Mouse (Mus musculus) heart, embryonic 10.5 days (tissue): ENCODE data around the gene Gm11549. TPM values are rescaled to one million over a fixed set of nuclear protein-coding genes. Genes with fewer than 3 reads are reported as not detected.
A peak's percentile ranks its signal among the peaks of the same experiment; 100 is the strongest.

Source experiments
- DNase-seq: peaks from one replicate; pipeline ENCODE4 v3.0.0-alpha.2; 2017; ENCODE audit warnings: low spot score
- H3K27ac ChIP-seq: fragments of 300-500 bp; sonication (generic); 2 replicates; pipeline ENCODE4 v1.5.1; 2016; ENCODE audit warnings: mild to moderate bottlenecking
- H3K27me3 ChIP-seq: fragments of 300-500 bp; sonication (generic); 2 replicates; pipeline ENCODE4 v1.6.1; 2016; ENCODE audit warnings: mild to moderate bottlenecking; ENCODE audit not compliant: poor library complexity, insufficient read depth, severe bottlenecking
- H3K36me3 ChIP-seq: fragments of 300-500 bp; sonication (generic); 2 replicates; pipeline ENCODE4 v1.6.1; 2016; ENCODE audit warnings: mild to moderate bottlenecking, moderate library complexity
- H3K4me1 ChIP-seq: fragments of 300-500 bp; sonication (generic); 2 replicates; pipeline ENCODE4 v1.6.1; 2016; ENCODE audit warnings: mild to moderate bottlenecking
- H3K4me3 ChIP-seq: fragments of 300-500 bp; sonication (generic); 2 replicates; pipeline ENCODE4 v1.5.1; 2016; ENCODE audit warnings: mild to moderate bottlenecking, moderate library complexity
- H3K9me3 ChIP-seq: fragments of 300-500 bp; sonication (generic); 2 replicates; pipeline ENCODE4 v1.6.1; 2016; ENCODE audit warnings: mild to moderate bottlenecking, moderate library complexity
- WGBS: fragments of 180-500 bp; shearing (Covaris S2); methylation state at CpG from one replicate; pipeline ENCODE4 v1.1.7; 2016; 5-methylcytosine and 5-hydroxymethylcytosine counted together
- polyA plus RNA-seq: library from polyadenylated mRNA; unstranded; fragments of >200 nt; fragmentation: Nextera tagmentation; extraction: Ambion mirVana; gene quantifications from 2 replicates; pipeline ENCODE4 v1.2.1, GENCODE M21; 2016

The Gm11549 gene
- polyA plus RNA-seq, 1 experiment from 2014 or later, result not detected

DNA sequence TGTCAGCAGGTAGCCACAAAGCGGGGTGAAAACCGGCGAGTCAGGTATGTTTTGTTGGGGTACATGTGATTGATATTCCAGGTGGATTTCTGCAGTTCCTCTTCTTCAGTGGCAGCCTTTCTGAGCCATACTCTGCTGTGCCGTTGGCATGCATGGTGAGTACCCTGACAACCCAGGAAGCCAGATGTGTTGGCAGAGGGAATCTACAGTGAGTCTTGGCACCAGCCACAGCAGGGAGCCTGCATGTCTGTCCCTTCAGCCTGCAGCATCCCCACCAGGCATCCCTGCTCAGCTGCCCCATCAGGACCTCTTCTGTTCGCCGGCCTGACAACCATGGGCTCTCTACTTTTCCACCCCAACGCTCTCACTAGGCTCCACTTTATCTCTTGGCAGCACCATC lies 20.1 kb downstream of the Gm11549 start:
- 69% methylated on average over 7 of the region's 7 CpGs for WGBS
- peak; percentile 64 for DNase-seq
- Histone ChIP-seq H3K4me3 (no peak overlapping the region), H3K27ac (no peak overlapping the region), H3K9me3 (no peaks in the 10 kb centered on the region), H3K36me3 (no peaks in the 10 kb centered on the region), H3K27me3 (no peaks in the 10 kb centered on the region), H3K4me1 (no peaks in the 10 kb centered on the region)

DNA sequence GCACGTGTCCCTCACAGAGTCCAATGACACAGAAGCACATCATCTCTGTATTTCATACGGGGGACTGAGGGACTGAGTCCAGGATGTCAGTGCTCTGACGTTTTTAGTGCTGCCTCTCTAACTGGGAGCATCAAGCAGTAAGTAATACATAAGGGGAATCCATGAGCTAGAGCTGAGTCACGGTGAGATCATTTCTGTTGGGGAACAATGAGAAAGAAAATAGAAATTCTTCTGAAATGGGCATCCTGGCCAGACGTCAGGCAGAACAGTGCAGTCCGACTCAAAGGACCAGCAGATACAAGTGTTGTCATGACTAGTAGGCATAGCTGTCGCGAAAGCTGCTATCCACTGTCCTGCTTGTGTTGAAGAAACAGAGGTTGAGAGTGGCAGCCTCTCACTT lies 20.6 kb downstream of the Gm11549 start:
- H3K36me3 ChIP-seq, result no peaks in the 10 kb centered on the region
- no peaks in the 10 kb centered on the region for H3K4me1 ChIP-seq
- peak; percentile 52 for DNase-seq
- no peak overlapping the region for H3K4me3 ChIP-seq
- no peaks in the 10 kb centered on the region for H3K27me3 ChIP-seq
- H3K9me3 ChIP-seq, result no peaks in the 10 kb centered on the region
- no peak overlapping the region for H3K27ac ChIP-seq
- WGBS, result 84% methylated on average over 8 of the region's 8 CpGs

DNA sequence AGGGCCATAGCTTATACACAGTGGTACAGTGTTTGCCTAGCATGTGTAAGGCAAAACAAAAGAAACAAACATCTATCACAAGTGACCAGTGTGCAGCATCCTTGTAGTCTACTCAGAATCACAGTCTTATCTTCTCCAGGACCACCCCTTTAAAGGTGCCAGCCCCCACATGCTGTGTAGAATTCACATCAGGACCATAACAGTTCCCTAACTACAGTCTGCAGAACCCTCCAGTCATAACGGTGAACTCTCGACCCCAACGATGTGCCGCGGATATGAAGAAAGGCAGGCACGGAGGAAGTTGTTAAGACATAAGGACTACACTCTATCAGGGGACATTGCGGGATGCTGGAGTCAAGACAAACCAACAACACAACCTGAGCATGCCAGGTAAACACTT lies 22.2 kb downstream of the Gm11549 start:
- Histone ChIP-seq H3K27me3 (no peaks in the 10 kb centered on the region), H3K4me3 (no peak overlapping the region), H3K4me1 (no peaks in the 10 kb centered on the region), H3K36me3 (no peaks in the 10 kb centered on the region), H3K9me3 (no peaks in the 10 kb centered on the region), H3K27ac (no peak overlapping the region)
- DNase-seq, result no peak
- 94% methylated on average over 7 of the region's 7 CpGs for WGBS

DNA sequence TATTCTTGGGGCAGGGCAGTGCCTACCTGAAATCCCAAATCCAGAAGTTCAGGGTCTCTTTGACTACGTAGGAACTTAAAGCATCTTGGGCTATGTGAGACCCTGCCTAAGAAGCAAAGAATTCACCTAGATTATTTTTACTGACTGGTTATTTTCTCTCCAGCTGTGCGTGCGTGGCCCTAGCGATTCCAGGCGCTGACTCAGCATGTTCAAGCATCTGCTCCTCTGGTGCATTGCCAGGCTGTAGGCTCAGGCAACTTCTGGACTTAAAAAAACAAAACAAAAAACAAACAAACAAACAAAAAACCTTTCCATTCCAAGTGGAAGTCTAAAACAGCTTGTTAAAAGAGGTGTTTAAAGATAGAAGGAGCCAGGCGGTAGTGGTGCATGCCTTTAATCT lies 23.4 kb downstream of the Gm11549 start:
- no peak for DNase-seq
- 86% methylated on average over 6 of the region's 6 CpGs for WGBS
- H3K27ac ChIP-seq, result no peak overlapping the region
- H3K4me1 ChIP-seq, result no peaks in the 10 kb centered on the region
- no peak overlapping the region for H3K4me3 ChIP-seq
- H3K9me3 ChIP-seq, result no peaks in the 10 kb centered on the region
- H3K27me3 ChIP-seq, result no peaks in the 10 kb centered on the region
- no peaks in the 10 kb centered on the region for H3K36me3 ChIP-seq

DNA sequence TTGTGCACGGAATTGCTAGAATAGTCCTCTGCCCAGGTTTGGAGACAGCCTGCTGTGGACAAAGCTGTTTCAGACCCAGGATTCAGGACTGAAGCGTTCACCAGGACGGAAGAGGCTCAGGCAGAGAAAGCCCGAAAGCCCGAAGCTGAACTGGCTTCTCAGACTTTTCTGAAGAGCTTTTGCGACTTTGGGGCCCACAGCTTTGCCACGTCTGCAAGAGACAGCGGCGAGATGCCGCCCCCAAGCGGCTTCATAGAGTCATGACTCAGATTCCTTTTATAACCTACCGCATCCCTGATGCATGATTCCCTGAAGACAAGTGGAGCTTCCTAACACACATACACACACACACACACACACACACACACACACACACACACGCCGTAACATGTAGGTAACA lies 24.9 kb downstream of the Gm11549 start:
- peak; percentile 87 for DNase-seq
- Histone ChIP-seq H3K27ac (no peak overlapping the region; the same call in 1 of the 2 replicates), H3K4me3 (no peak overlapping the region), H3K4me1 (0 out of 2 replicates have a peak, but pooled peaks cover 4% of the 10 kb centered on the region), H3K27me3 (no peaks in the 10 kb centered on the region), H3K36me3 (no peaks in the 10 kb centered on the region), H3K9me3 (no peaks in the 10 kb centered on the region)
- WGBS, result 19% methylated on average over 14 of the region's 14 CpGs

DNA sequence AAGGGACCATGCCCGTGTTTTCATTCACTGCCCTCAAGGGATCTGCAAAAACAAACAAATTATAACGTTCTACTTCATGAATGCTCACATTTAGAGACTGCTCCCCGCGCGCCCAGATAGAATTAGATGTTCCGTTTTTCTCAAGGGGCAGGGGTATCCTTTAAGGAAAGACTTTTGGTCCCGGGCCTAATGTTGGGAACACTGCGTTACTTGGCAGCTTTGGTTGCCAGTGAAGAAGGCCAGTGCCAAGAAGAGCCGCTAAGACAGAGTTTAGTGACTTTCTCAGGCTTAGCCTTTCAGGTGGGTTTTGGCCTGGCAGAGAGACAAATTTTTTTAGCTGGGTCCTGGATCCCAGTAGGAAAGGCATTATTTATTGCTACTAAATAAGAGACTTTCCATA lies 25.3 kb downstream of the Gm11549 start:
- Histone ChIP-seq H3K4me3 (no peak overlapping the region), H3K36me3 (no peaks in the 10 kb centered on the region), H3K4me1 (peaks cover 8% of the 10 kb centered on the region), H3K27ac (no peak overlapping the region), H3K27me3 (no peaks in the 10 kb centered on the region), H3K9me3 (no peaks in the 10 kb centered on the region)
- WGBS, result 83% methylated on average over 9 of the region's 9 CpGs
- DNase-seq, result no peak

DNA sequence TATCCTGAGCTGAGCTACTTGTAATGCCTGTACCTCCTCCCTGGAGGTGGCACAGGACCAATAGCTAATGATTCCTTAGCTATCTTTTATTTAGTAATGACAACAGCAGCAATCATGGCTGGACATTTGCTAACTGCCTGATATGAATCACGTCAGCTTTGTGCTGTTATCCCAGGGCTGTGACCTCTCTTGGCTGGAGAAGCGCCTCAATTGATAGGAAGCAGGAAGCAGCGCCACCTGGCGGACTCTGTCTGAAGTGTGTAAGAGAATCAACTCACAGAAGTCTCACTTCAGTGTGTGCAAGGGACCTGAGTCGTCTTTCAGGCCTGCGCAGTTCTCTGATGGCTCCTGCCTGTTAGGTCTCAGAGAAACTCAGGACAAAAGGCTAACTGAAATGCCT lies 26.2 kb downstream of the Gm11549 start:
- DNase-seq, result peak; percentile 86
- H3K4me3 ChIP-seq, result no peak overlapping the region; the same call in 1 of the 2 replicates
- H3K9me3 ChIP-seq, result no peaks in the 10 kb centered on the region
- H3K27me3 ChIP-seq, result no peaks in the 10 kb centered on the region
- no peaks in the 10 kb centered on the region for H3K36me3 ChIP-seq
- WGBS, result 13% methylated on average over 6 of the region's 6 CpGs
- H3K4me1 ChIP-seq, result peaks cover 12% of the 10 kb centered on the region
- 0 out of 2 replicates have a peak overlapping the region, but pooled peaks have one; percentile 52 for H3K27ac ChIP-seq

DNA sequence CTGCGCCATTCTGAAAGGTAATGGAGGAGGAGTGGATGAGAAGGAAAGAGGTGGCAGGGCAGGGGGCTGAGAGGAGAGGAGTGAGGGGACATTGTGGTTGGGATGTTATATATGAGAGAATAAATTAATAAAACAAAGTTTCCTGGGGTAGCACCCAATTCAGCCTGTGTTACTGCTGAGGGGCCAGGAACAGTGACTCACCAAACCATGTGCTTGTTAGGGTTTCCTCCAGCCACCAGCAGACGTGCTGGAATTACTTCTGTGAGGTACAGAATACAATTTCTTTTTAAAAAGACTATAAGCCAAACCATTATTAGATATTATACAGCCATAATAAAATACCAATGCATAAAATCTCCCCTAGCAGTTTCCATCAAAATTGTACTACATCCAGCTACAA lies 27.0 kb downstream of the Gm11549 start:
- no peaks in the 10 kb centered on the region for H3K27me3 ChIP-seq

DNA sequence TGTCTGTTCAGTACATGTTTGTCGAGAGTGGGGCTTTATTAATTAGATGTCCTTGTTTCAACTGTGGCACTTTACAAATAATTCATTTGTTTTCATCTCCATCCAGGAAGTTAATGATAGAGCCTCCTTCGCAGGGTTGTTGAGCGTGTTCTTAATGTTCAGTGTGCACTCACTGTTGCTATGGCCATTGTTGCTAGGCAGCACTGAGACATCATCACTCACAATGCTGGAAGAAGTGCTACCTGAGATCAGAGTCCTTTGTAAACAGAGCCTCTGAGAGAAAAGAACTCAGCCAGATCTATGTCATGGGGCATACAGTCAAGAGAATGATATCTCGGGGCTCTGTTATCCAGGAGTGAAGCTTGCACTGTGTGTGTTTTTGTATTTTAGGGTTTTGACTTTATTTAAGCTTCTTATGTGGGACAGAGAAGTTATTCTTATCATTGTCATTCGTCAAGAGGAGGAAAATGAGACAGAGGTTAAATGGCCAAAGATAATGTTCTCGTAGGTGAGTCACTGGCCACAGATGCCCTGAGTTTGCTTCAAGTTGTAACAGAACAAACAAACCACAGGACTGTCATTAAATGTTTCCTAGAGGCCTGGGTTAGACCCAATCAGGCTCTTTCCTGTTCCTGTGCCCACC lies 27.9 kb downstream of the Gm11549 start:
- 63% methylated on average over 6 of the region's 6 CpGs for WGBS
- Histone ChIP-seq H3K4me3 (no peak overlapping the region), H3K36me3 (no peaks in the 10 kb centered on the region), H3K27me3 (no peaks in the 10 kb centered on the region), H3K9me3 (no peaks in the 10 kb centered on the region), H3K27ac (no peak overlapping the region), H3K4me1 (peaks cover 12% of the 10 kb centered on the region)
- no peak for DNase-seq

More for the DNA sequence above, 27.0 kb downstream of the Gm11549 start:
- Histone ChIP-seq H3K36me3 (no peaks in the 10 kb centered on the region), H3K9me3 (no peaks in the 10 kb centered on the region), H3K4me1 (peaks cover 12% of the 10 kb centered on the region), H3K27ac (no peak overlapping the region), H3K4me3 (no peak overlapping the region)
- 79% methylated on average over 2 of the region's 2 CpGs for WGBS
- no peak for DNase-seq

DNA sequence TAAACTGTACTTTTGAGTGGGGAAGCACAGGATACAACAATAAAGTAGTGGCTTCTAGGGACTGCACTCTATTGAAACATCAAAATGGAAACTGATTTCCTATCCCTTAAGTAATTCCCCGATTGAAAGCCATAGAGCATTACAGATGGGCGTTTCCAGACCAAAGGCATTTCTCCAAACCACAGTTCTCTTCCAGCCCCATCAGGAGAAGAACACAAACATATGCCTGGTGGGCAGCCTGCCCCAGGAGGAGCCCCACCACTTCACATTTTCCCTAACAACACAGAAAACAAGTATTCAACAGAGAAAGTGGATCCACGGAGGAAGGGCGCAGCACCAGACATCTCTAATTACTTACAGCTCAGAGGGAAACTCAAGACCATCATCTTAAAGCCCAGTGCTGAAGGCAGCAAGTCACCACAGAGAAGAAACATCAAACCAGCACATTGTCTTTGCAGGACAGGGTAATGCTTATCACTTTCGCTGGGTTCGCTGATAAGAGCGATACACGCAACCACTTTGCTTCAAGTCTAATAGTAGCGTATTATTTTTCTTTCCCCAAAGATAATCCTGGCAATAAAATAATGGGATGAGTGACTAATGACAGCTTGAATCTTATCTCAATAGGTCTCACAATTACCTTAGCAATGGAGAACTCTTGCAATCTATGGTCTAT lies 28.8 kb downstream of the Gm11549 start:
- WGBS, result 51% methylated on average over 9 of the region's 9 CpGs
- no peaks in the 10 kb centered on the region for H3K9me3 ChIP-seq
- H3K4me3 ChIP-seq, result no peak overlapping the region
- H3K27me3 ChIP-seq, result no peaks in the 10 kb centered on the region
- H3K27ac ChIP-seq, result no peak overlapping the region
- H3K4me1 ChIP-seq, result peaks cover 12% of the 10 kb centered on the region
- no peaks in the 10 kb centered on the region for H3K36me3 ChIP-seq
- DNase-seq, result no peak

DNA sequence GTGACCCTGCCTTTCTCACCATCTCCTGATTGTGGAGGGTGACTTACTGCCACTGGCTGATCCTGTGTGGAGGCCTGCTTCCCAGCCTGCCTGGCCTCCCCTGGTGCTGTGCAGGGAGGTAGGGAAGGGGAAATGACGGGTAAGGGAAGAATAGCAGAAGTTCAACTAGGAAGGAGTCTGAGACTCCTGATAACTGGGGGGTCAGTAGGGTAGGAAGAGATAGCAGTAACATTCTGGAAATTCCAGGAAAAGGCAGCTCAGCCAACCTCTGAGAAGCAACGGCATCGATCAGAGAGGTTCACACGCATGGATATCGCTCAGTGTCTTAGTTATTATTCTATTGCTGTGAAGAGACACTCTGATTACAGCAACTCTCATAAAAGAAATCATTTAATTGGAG lies 30.1 kb downstream of the Gm11549 start:
- WGBS, result 39% methylated on average over 5 of the region's 5 CpGs
- Histone ChIP-seq H3K9me3 (no peaks in the 10 kb centered on the region), H3K4me3 (no peak overlapping the region), H3K27me3 (no peaks in the 10 kb centered on the region), H3K4me1 (peaks cover 12% of the 10 kb centered on the region), H3K27ac (no peak overlapping the region), H3K36me3 (no peaks in the 10 kb centered on the region)
- DNase-seq, result no peak

DNA sequence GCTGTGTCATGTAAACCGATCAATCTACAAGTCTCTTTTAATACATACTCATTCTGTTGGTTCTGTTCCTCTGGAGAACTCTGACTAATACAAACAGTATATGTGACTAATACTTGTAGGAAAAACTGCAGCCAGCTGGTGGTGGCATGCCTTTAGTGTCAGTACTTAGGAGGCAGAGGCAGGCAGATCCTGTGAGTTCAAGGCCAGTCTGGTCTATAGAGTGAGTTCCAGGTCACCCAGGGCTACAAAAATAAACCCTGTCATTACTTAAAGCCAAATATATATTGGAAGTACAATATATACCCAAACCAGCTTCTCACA lies 32.1 kb downstream of the Gm11549 start:
- no peak for DNase-seq
- Histone ChIP-seq H3K9me3 (no peaks in the 10 kb centered on the region), H3K4me1 (peaks cover 12% of the 10 kb centered on the region), H3K36me3 (no peaks in the 10 kb centered on the region), H3K27me3 (no peaks in the 10 kb centered on the region), H3K27ac (no peak overlapping the region), H3K4me3 (no peak overlapping the region)
- WGBS, result 92% methylated on average over 1 of the region's 1 CpGs

DNA sequence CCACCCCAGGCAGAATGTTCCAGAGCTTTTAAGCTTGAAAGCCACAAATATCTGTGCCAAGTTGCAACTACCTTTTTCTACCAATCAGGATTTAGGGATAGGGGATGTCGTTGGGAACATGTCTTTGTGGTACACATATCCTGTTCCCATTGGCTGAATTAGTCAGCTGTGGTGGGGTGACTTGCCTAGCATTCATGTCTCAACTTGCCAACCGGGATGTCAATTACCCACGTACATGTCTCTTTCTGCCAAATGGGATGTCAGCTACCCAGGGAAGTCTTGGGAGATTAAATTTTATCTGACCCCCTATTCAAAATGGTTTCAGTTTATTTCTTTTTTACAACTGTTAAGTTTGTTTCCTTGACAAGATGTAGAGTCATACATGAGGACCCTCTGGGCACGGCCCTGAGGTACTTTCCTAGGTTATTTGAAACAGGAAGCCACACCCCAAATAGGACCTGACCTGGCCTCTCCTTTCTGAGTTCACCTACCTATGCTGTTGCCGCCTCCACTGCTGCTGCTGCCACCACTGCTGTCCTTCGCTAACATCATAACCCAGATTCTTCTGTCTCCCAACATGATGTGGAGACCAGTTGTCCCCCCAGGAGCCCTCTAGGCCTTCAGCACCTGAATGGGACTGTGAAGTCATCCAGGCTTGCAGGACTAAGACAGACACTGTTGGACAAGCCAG lies 32.6 kb downstream of the Gm11549 start:
- H3K4me1 ChIP-seq, result peaks cover 12% of the 10 kb centered on the region
- DNase-seq, result no peak
- no peaks in the 10 kb centered on the region for H3K27me3 ChIP-seq
- no peak overlapping the region for H3K27ac ChIP-seq
- H3K4me3 ChIP-seq, result no peak overlapping the region
- H3K9me3 ChIP-seq, result no peaks in the 10 kb centered on the region
- no peaks in the 10 kb centered on the region for H3K36me3 ChIP-seq
- 80% methylated on average over 6 of the region's 6 CpGs for WGBS
